Mouse (Mus musculus) adipocyte (in vitro differentiated cells): ENCODE data around the gene Arhgef28.

Experiments
- DNase-seq: peaks from one replicate; pipeline ENCODE4 v3.0.0-alpha.2; 2016; ENCODE audit warnings: low spot score

Gene Arhgef28

GRCm38 (mm10) chr13:97966077-97966476 lies 240.2 kb downstream of the Arhgef28 start:
- no peak for DNase-seq

GRCm38 (mm10) chr13:97964892-97965424 lies 241.3 kb downstream of the Arhgef28 start:
- no peak for DNase-seq

GRCm38 (mm10) chr13:97960142-97960541 lies 246.1 kb downstream of the Arhgef28 start:
- no peak for DNase-seq

GRCm38 (mm10) chr13:97959394-97959888 lies 246.8 kb downstream of the Arhgef28 start:
- DNase-seq: no peak

DNA sequence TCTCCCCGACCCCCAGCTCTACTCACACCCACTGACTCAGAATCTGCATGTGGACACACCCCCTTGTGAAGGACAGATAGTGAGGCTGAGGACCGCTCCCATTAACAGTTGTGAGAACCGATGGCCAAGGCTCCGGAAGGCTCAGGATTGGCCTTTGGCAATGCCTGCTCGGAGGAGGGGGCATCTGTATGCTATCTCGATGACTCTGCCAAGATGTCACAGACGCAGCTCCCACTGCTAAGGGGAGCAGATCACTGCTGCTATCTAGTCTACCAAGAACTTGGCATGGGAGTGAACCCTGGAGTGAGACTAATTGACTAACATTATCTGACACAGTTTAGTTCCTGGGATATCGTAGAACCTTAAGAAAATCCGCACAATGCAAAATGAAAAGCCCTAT lies 250.5 kb downstream of the Arhgef28 start:
- no peak for DNase-seq

DNA sequence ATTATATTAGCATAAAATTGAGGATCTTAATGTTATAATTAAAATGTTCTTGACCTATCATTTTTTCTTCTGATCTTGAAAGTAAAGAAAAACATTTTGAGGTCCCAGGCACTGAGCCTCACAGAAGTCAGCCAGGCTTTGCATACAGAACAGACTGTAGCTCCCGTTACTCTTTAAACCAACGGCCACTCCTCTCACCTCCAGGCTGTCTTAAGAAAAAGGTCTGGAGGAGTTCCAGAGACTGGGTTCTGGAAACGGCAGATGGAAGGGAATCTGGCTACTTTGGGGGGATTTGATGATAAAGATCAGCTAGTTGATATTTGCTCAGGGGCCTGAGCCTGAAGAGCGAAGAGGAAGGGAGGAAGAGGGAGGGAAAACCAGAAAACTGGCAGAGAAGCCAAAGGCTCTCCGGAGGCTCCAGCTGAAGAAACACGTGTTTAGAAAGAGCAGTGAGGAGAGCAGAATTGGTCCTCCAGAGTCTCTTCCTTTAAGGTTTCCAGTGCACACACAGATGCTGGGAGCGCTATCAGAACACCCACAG lies 251.2 kb downstream of the Arhgef28 start:
- no peak for DNase-seq

GRCm38 (mm10) chr13:97954051-97954450 lies 252.2 kb downstream of the Arhgef28 start:
- DNase-seq: no peak

DNA sequence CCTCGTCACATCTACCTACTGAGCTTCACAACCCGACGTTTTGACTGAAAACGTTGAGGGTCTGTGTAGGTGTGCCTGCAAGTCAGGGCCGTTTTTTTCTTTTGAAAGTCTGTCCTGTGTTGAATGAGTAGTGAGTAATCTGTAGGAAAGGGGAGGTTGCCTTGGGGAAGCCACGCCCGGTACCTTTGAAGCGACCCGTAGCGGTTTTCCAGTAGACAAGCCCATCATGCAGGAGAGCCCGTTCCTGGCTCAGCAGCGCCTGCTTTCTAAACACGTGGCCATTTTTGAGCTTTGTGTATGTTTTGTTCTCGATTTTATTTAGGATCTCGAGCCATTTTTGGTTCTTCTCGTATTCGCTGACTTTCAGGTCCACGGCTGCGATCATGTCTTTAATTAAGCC lies 252.7 kb downstream of the Arhgef28 start:
- no peak for DNase-seq

- DNase-seq: no peak
Observed at GRCm38 (mm10) chr13:97948856-97949255, 257.4 kb downstream of the Arhgef28 start.

GRCm38 (mm10) chr13:97947598-97947997 lies 258.6 kb downstream of the Arhgef28 start:
- no peak for DNase-seq

- DNase-seq: no peak
Observed at GRCm38 (mm10) chr13:97946422-97946821, 259.8 kb downstream of the Arhgef28 start.

DNA sequence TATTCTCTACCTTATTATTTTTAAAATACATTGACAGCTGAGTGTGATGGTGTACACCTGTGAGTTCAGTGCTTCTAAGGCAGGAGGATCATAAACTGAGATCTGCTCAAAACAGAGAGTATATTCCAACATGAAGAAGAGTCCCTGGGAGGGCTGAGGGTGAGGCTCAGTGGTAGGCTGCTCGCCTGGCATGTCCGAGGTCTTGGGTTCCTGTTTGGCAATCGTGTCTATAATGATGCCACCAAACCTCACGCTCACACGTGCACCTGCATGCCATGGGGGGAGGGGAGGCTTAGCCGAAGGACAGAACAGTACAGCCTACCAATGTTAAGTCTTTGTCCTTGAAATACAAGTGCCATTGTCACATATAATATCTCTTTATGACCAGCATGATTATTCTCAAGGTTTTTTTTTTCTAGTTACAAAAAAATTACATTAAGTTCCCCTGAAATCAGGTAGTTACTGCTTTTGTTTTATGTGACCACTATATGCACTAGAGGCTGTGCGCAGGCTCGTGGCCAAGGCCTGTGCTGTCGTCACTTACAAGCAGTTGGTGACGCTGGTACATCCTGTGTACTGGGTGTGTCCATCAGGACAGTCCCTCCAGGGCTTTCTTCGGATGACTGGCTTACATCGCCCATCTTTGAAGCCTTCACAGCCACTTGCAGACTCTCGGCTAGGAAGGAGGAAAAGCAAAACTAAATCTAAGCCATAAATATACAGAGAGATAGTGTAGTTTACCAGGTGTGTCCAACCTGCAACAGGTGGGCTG lies 264.1 kb downstream of the Arhgef28 start:
- DNase-seq: no peak

- no peak for DNase-seq
Observed at GRCm38 (mm10) chr13:97941099-97941498, 265.1 kb downstream of the Arhgef28 start.

DNA sequence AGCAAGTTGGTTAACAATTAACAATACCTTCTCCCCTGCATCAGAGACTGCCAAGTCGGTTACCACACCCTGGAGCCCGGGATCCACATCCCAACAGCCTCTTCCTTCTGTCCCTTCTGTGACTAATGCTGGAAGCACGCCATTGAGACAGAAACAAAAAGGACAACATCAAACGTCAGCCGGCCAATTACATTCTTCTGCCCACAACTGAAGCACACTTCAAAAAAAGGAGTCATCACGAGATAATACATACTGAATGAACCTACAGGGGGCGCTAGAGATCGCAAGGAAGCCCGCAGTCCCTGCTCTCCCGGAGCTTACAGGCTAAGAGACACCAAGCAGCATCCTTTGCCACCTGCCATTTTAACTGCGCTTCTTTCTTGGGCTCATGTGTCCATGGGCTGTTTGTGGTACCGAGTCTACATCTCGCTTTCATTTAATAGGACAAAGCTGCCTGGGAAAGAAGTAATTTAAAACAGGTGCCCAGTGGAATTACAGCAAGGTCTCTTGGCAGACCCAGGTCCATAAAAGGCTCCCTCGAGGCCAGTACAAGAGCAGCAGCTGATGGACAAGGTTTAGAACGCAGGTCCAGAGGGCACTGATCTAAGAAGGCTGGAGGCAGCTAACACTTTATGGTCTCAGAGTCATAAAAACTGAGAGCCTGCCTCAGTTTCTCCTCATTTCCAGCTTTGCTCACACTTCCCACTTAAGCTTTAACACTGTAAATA lies 266.6 kb downstream of the Arhgef28 start:
- peak; percentile 16 for DNase-seq

DNA sequence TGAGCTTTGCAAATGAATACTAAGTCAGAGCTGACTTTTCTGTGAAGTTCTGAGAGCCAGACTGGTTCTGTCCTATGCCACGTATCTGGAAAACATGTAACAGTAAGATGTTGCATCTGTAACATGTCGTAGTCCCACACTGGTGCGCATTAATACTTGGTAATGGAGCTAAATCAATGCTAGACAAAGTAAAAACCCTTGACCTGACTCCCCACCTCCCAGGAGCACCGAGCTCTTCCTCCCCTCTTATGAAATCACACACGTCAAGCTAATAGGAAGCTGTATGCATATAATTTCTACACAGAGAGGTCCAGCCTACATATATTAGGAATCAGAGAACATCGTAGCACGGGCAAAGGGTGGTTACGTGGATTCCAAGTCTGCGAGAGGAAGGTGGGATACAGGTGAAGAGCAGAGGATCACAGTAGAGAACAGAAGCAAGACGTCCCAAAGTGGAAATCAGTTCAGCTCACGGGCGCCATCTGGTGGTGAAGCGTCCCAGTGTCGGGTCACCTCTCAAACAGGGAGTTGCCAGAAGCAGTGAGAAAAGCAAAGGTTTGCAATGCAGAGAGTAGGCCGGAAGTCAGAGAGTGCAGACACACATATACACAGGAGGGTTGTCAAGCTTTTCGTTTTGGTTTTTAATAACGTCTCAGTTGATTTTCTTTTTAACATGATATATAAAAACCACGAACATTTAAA lies 267.5 kb downstream of the Arhgef28 start:
- DNase-seq: peak; percentile 92

DNA sequence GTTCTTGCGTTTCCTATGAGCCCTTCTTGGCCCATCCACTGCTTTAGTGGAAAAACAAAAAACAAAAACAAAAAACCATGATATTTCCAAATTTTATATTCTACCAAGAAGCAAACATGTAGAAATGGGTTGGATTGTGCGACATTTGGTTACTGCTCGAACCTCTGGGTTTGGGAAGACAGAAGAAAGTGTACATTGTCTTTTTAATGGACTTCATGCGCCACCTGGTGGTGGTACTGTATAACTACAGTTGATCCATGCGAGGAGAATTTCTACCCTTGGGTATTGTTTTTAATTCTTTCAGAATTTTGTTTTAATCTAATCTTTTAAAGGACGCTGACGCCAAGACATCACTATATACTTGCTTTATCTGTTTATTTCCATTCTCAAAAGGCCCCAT lies 268.3 kb downstream of the Arhgef28 start:
- DNase-seq: peak; percentile 79

DNA sequence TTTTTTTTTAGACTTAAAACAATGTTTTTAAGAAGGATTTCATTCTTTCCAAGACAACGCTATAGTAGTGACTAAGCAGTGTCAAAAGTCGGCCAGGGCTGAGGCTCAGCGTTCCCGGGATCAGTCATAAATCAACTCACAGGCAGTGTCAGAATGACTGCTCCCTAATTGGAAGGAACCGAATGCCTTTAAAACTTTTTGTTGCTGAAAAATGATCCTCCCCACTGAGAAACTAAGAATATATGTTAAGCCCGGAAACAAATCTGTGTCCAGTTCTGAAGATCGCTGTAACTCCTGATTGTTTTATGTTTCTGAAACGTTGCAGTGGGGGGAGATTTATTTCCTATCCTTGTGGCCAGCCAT lies 278.1 kb downstream of the Arhgef28 start:
- DNase-seq: peak; percentile 87

DNA sequence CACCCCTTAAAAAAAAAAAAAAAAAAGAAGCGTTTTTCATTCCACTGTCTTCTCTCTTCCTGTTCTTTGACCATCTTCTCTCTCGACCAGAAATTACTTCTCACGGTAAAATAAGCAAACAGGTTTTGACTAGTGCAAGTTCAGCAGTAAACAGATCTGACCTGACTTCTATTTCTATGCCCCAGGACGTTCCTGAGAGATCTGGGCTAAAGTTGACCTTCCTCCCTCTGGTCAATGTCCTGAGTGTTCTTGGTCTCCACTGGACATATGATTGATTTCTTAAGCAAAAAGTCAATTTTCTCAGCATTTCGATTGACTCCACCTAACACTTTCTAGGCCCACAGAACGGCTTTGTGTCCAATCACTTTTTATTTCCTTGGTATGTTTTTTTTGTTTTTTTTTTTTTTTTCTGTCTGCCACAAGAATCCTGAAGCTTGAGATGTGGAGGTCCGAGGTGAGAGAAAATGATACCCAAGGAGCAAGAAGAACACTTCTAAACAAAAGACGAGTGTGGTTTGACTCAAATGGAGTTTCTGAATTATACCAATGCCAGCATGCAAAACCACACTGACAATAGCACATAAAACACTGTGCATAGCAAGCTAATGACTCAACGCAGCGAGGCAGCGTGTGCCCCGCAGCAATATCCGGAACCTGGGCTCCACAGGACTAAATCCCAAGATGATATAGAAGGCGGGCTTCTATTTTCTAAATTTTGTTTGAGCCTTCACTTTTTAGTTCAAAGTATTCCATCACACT lies 278.7 kb downstream of the Arhgef28 start:
- peak; percentile 71 for DNase-seq

DNA sequence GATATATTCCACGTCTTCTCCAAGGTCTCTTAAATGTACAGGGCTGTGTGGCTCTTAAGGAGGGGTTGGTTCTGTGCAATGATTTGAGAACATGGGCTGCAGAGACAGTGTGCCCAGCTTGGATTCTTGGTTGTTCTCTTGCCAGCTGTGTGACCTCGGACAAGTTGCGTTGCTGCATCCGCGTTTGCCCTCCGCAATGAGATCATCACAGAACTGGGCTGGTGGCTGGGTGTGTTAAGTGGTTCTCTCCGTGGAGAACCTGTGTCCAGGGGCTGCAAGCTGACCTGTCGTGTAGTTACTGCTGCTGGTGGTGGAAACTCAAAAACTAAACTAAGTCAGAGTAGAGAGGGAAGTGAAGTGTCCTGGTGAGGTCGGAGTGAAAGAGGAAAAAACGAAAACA lies 279.9 kb downstream of the Arhgef28 start:
- no peak for DNase-seq

DNA sequence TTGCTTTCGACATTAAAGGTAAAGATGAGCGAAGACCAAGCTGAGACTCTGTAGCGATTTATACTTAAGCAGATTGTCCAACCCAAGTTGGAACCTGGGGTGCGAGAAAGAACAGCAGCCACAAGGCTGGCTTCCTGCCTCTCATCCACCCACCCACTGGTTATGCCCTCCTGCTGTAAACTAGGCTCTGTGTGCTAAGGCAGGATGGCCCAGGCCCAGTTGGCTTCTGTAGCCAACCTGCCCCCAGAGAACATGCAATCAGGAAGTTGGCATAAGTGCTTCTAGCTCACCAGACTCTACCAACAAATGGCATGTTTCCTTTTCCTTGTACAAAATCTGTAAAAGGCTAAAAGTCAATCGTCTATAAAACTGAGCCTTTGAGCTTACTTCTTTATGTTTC lies 283.2 kb downstream of the Arhgef28 start:
- DNase-seq: peak; percentile 54

DNA sequence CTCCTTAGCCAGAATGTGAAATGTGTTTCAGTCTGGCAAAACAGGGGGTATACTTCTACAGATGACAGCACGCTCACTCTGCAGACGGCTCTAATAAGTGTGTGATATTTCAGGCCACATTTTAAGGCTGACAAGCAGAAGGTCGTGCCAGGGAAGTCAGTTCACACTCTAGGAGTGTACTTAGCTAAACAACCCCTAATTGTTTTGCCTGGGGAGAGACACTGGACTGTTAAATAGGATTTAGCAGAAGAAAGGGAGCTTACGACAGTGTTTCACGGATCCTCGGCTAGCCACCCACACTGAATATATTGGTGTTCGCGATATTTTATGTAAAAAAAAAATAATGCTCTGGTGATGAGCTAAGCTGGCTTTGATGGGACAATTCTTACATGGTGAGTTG lies 286.6 kb downstream of the Arhgef28 start:
- no peak for DNase-seq
